Mouse (Mus musculus): ENCODE data around the gene Zbtb40. TPM values are rescaled to one million over a fixed set of nuclear protein-coding genes. Genes with fewer than 3 reads are reported as not detected.

Gene Zbtb40
- polyA plus RNA-seq, 1 experiment from 2014 or later, result 2.4 TPM

GRCm38 (mm10) chr4:137054932-137055331 lies 6.3 kb upstream of the Zbtb40 start:
- ATAC-seq (replicated peaks; ENCODE audit: insufficient number of reproducible peaks, insufficient read depth, low FRiP score, low read depth), result no peak
- no peak overlapping the region for H3K4me3 ChIP-seq
- peaks cover 10% of the 10 kb centered on the region; the same call in 1 of the 2 replicates for H3K4me1 ChIP-seq (replicated peaks)
- H3K27me3 ChIP-seq, result peaks cover 30% of the 10 kb centered on the region
- no peaks in the 10 kb centered on the region for H3K9me3 ChIP-seq (replicated peaks)
- H3K9ac ChIP-seq, result no peak overlapping the region
- 74% methylated on average over 3 of the region's 3 CpGs for WGBS
- no peaks in the 10 kb centered on the region for H3K36me3 ChIP-seq
- H3K27ac ChIP-seq, result no peak overlapping the region
- no peak overlapping the region for H3K4me2 ChIP-seq

GRCm38 (mm10) chr4:137053810-137054209 lies 5.2 kb upstream of the Zbtb40 start:
- H3K27me3 ChIP-seq, result peaks cover 32% of the 10 kb centered on the region
- H3K4me3 ChIP-seq, result peak overlapping the region; percentile 12; the same call in 1 of the 2 replicates
- H3K9ac ChIP-seq, result no peak overlapping the region
- no peaks in the 10 kb centered on the region for H3K9me3 ChIP-seq (replicated peaks)
- peak; percentile 58; the same call in 1 of the 2 replicates for ATAC-seq (replicated peaks; ENCODE audit: insufficient number of reproducible peaks, insufficient read depth, low FRiP score, low read depth)
- H3K4me1 ChIP-seq (replicated peaks), result peaks cover 12% of the 10 kb centered on the region; the same call in 1 of the 2 replicates
- WGBS, result 43% methylated on average over 5 of the region's 5 CpGs
- H3K4me2 ChIP-seq, result peak overlapping the region; percentile 46
- no peaks in the 10 kb centered on the region for H3K36me3 ChIP-seq
- H3K27ac ChIP-seq, result peak overlapping the region; percentile 87

- H3K9ac ChIP-seq, result peak overlapping the region; percentile 67
- ATAC-seq (replicated peaks; ENCODE audit: insufficient number of reproducible peaks, insufficient read depth, low FRiP score, low read depth), result peak; percentile 55
- H3K4me3 ChIP-seq, result peak overlapping the region; percentile 73
- peaks cover 30% of the 10 kb centered on the region for H3K4me1 ChIP-seq (replicated peaks)
- H3K9me3 ChIP-seq (replicated peaks), result no peaks in the 10 kb centered on the region
- H3K27me3 ChIP-seq, result peaks cover 22% of the 10 kb centered on the region
- H3K27ac ChIP-seq, result peak overlapping the region; percentile 77
- peak overlapping the region; percentile 73 for H3K4me2 ChIP-seq
- no peaks in the 10 kb centered on the region for H3K36me3 ChIP-seq
- under 1% methylated on average over 52 of the region's 52 CpGs for WGBS
These were observed 606 bp downstream of the Zbtb40 start for GRCm38 (mm10) chr4:137047840-137048549.

GRCm38 (mm10) chr4:137046110-137046509 lies 2.5 kb downstream of the Zbtb40 start:
- Histone ChIP-seq H3K4me2 (no peak overlapping the region), H3K27me3 (peaks cover 13% of the 10 kb centered on the region), H3K4me1 (replicated peaks) (peaks cover 36% of the 10 kb centered on the region), H3K9me3 (replicated peaks) (no peaks in the 10 kb centered on the region), H3K27ac (no peak overlapping the region), H3K9ac (no peak overlapping the region), H3K36me3 (no peaks in the 10 kb centered on the region), H3K4me3 (no peak overlapping the region)
- ATAC-seq (replicated peaks; ENCODE audit: insufficient number of reproducible peaks, insufficient read depth, low FRiP score, low read depth), result no peak
- 93% methylated on average over 5 of the region's 5 CpGs for WGBS

- peak overlapping the region; percentile 29 for H3K4me2 ChIP-seq
- H3K9ac ChIP-seq, result no peak overlapping the region
- ATAC-seq (replicated peaks; ENCODE audit: insufficient number of reproducible peaks, insufficient read depth, low FRiP score, low read depth), result no peak
- no peaks in the 10 kb centered on the region for H3K36me3 ChIP-seq
- WGBS, result 34% methylated on average over 5 of the region's 5 CpGs
- no peaks in the 10 kb centered on the region for H3K27me3 ChIP-seq
- H3K4me3 ChIP-seq, result no peak overlapping the region
- H3K4me1 ChIP-seq (replicated peaks), result peaks cover 38% of the 10 kb centered on the region
- H3K27ac ChIP-seq, result peak overlapping the region; percentile 63
- H3K9me3 ChIP-seq (replicated peaks), result no peaks in the 10 kb centered on the region
These were observed 4.1 kb downstream of the Zbtb40 start for GRCm38 (mm10) chr4:137044516-137044915.

GRCm38 (mm10) chr4:137043799-137044198 lies 4.8 kb downstream of the Zbtb40 start:
- Histone ChIP-seq H3K9ac (no peak overlapping the region), H3K4me1 (replicated peaks) (peaks cover 36% of the 10 kb centered on the region), H3K27ac (peak overlapping the region; percentile 63), H3K36me3 (no peaks in the 10 kb centered on the region), H3K9me3 (replicated peaks) (no peaks in the 10 kb centered on the region), H3K4me2 (peak overlapping the region; percentile 29), H3K4me3 (no peak overlapping the region), H3K27me3 (no peaks in the 10 kb centered on the region)
- WGBS, result 40% methylated on average over 11 of the region's 11 CpGs
- no peak for ATAC-seq (replicated peaks; ENCODE audit: insufficient number of reproducible peaks, insufficient read depth, low FRiP score, low read depth)

GRCm38 (mm10) chr4:137042039-137042438 lies 6.6 kb downstream of the Zbtb40 start:
- WGBS, result 90% methylated on average over 8 of the region's 8 CpGs
- H3K9ac ChIP-seq, result no peak overlapping the region
- H3K36me3 ChIP-seq, result no peaks in the 10 kb centered on the region
- H3K4me1 ChIP-seq (replicated peaks), result peaks cover 30% of the 10 kb centered on the region
- H3K27ac ChIP-seq, result no peak overlapping the region
- no peaks in the 10 kb centered on the region for H3K27me3 ChIP-seq
- ATAC-seq (replicated peaks; ENCODE audit: insufficient number of reproducible peaks, insufficient read depth, low FRiP score, low read depth), result no peak
- no peak overlapping the region for H3K4me2 ChIP-seq
- no peaks in the 10 kb centered on the region for H3K9me3 ChIP-seq (replicated peaks)
- no peak overlapping the region for H3K4me3 ChIP-seq

GRCm38 (mm10) chr4:137041161-137041621 lies 7.4 kb downstream of the Zbtb40 start:
- WGBS, result 76% methylated on average over 10 of the region's 10 CpGs
- ATAC-seq (replicated peaks; ENCODE audit: insufficient number of reproducible peaks, insufficient read depth, low FRiP score, low read depth), result no peak
- H3K4me3 ChIP-seq, result no peak overlapping the region

GRCm38 (mm10) chr4:137039441-137039840 lies 9.2 kb downstream of the Zbtb40 start:
- no peak overlapping the region for H3K4me2 ChIP-seq
- WGBS, result 97% methylated on average over 7 of the region's 7 CpGs
- H3K27ac ChIP-seq, result no peak overlapping the region
- H3K36me3 ChIP-seq, result no peaks in the 10 kb centered on the region
- H3K9ac ChIP-seq, result no peak overlapping the region
- H3K4me1 ChIP-seq (replicated peaks), result peaks cover 22% of the 10 kb centered on the region
- H3K4me3 ChIP-seq, result no peak overlapping the region
- no peak for ATAC-seq (replicated peaks; ENCODE audit: insufficient number of reproducible peaks, insufficient read depth, low FRiP score, low read depth)
- H3K9me3 ChIP-seq (replicated peaks), result no peaks in the 10 kb centered on the region
- H3K27me3 ChIP-seq, result no peaks in the 10 kb centered on the region

More at GRCm38 (mm10) chr4:137041161-137041621, 7.4 kb downstream of the Zbtb40 start:
- Histone ChIP-seq H3K4me1 (replicated peaks) (peaks cover 30% of the 10 kb centered on the region), H3K36me3 (no peaks in the 10 kb centered on the region), H3K27ac (peak overlapping the region; percentile 20; the same call in 1 of the 2 replicates), H3K9ac (no peak overlapping the region), H3K9me3 (replicated peaks) (no peaks in the 10 kb centered on the region), H3K27me3 (no peaks in the 10 kb centered on the region), H3K4me2 (no peak overlapping the region)

- Histone ChIP-seq H3K4me1 (replicated peaks) (peaks cover 17% of the 10 kb centered on the region), H3K27me3 (no peaks in the 10 kb centered on the region), H3K27ac (no peak overlapping the region), H3K9me3 (replicated peaks) (no peaks in the 10 kb centered on the region), H3K9ac (no peak overlapping the region), H3K4me3 (no peak overlapping the region), H3K36me3 (no peaks in the 10 kb centered on the region), H3K4me2 (no peak overlapping the region)
- WGBS, result 74% methylated on average over 3 of the region's 3 CpGs
- no peak for ATAC-seq (replicated peaks; ENCODE audit: insufficient number of reproducible peaks, insufficient read depth, low FRiP score, low read depth)
These were observed 10.1 kb downstream of the Zbtb40 start for GRCm38 (mm10) chr4:137038501-137038900.

GRCm38 (mm10) chr4:137038096-137038495 lies 10.5 kb downstream of the Zbtb40 start:
- Histone ChIP-seq H3K9me3 (replicated peaks) (no peaks in the 10 kb centered on the region), H3K36me3 (no peaks in the 10 kb centered on the region), H3K4me1 (replicated peaks) (peaks cover 17% of the 10 kb centered on the region), H3K4me3 (no peak overlapping the region), H3K4me2 (no peak overlapping the region), H3K9ac (no peak overlapping the region), H3K27ac (no peak overlapping the region), H3K27me3 (no peaks in the 10 kb centered on the region)
- ATAC-seq (replicated peaks; ENCODE audit: insufficient number of reproducible peaks, insufficient read depth, low FRiP score, low read depth), result no peak
- WGBS, result 79% methylated on average over 8 of the region's 8 CpGs

Measured in heart, embryonic 15.5 days (tissue).